8 mouse cellular contexts compared by ENCODE assay signal in genomic region chr2:163994654-163994976, GRCm38 (mm10). TPM values are rescaled to one million over a fixed set of nuclear protein-coding genes. Genes with fewer than 3 reads are reported as not detected.
DNase-seq lines count a peak whose midpoint lies in the region; ATAC-seq and TF ChIP-seq lines count a peak whose summit lies in the region.

Gene Ywhab, plus strand, starts transcription at chr2:163994960.

- H3K36me3 ChIP-seq in C2C12 (ENCODE audit: control insufficient read depth, insufficient read depth) = peaks cover 22% of the 10 kb centered on the region
- peaks cover 9% of the 10 kb centered on the region for H3K36me3 ChIP-seq in heart, postnatal 0 days (replicated peaks; ENCODE audit: control insufficient read depth, insufficient read depth, low read length)
- H3K36me3 ChIP-seq in myocyte (ENCODE audit: control insufficient read depth, insufficient read depth) = peaks cover 5% of the 10 kb centered on the region

- peak; percentile 89 for DNase-seq in cerebellum, adult 11 months
- no peak for DNase-seq in cerebellum, postnatal 25 days
- DNase-seq in heart, postnatal 0 days (ENCODE audit: low spot score) = peak; percentile 98
- no peak for DNase-seq in left cerebral cortex, postnatal 25 days (ENCODE audit: low spot score in 2 of 2)
- no peak for DNase-seq in right cerebral cortex, postnatal 36 days (ENCODE audit: low spot score in 2 of 2)

- no peaks in the 10 kb centered on the region for H3K9me3 ChIP-seq in heart, postnatal 0 days (replicated peaks; ENCODE audit: control insufficient read depth, low read length)

- WGBS in heart, postnatal 0 days = 0% methylated on average over 13 of the region's 14 CpGs

- intact Hi-C loops in left cerebral cortex, postnatal 25 days (cut with DNase I) = loop anchor here (2.0 kb wide), 2 partner anchors 76 kb away; partner anchors contain the start of genes Rims4, Stk4 and Tomm34

- peak; percentile 84 for TF ChIP-seq POLR2A in embryonic fibroblast, embryonic 13.5 days (IDR thresholded peaks at IDR 0.05; ENCODE audit: low read depth, low read length)
- no peak for TF ChIP-seq POLR2A in myocyte (IDR thresholded peaks at IDR 0.05; ENCODE audit: insufficient read length, low read depth)

- H3ac ChIP-seq in C2C12 (ENCODE audit: control insufficient read depth, insufficient read length, low read depth) = peak within 1 kb of the TSS; percentile 96
- H3ac ChIP-seq in myocyte (ENCODE audit: control insufficient read depth, insufficient read length) = peak within 1 kb of the TSS; percentile 84

- peak within 1 kb of the TSS; percentile 84 for H3K4me3 ChIP-seq in C2C12 (ENCODE audit: insufficient read depth, poor library complexity, severe bottlenecking)
- H3K4me3 ChIP-seq in embryonic fibroblast, embryonic 13.5 days (ENCODE audit: insufficient read depth, low read length) = peak within 1 kb of the TSS; percentile 79
- peak within 1 kb of the TSS; percentile 94 for H3K4me3 ChIP-seq in heart, postnatal 0 days (ENCODE audit: low read depth, low read length)
- H3K4me3 ChIP-seq in myocyte = peak within 1 kb of the TSS; percentile 78

- peak within 1 kb of the TSS; percentile 97 for H3K9ac ChIP-seq in heart, postnatal 0 days (replicated peaks; ENCODE audit: low read depth, low read length)

- ATAC-seq in heart, postnatal 0 days (ENCODE audit: insufficient read depth, low read depth) = no peak

- H3K4me1 ChIP-seq in embryonic fibroblast, embryonic 13.5 days (ENCODE audit: control insufficient read depth, insufficient read depth, low read length) = peaks cover 7% of the 10 kb centered on the region; the same call in 1 of the 2 replicates
- peaks cover 20% of the 10 kb centered on the region for H3K4me1 ChIP-seq in heart, postnatal 0 days (ENCODE audit: control insufficient read depth, insufficient read depth)

- H3K27ac ChIP-seq in embryonic fibroblast, embryonic 13.5 days (ENCODE audit: insufficient read depth, low read length) = peak within 1 kb of the TSS; percentile 87
- peak within 1 kb of the TSS; percentile 98 for H3K27ac ChIP-seq in heart, postnatal 0 days (ENCODE audit: low read depth)

- TF ChIP-seq CTCF in C2C12 (IDR thresholded peaks at IDR 0.05; ENCODE audit: control insufficient read depth, insufficient read depth, insufficient read length) = no peak
- TF ChIP-seq CTCF in embryonic fibroblast, embryonic 13.5 days (IDR thresholded peaks at IDR 0.05; ENCODE audit: borderline replicate concordance, insufficient read depth, low read length) = no peak
- no peak for TF ChIP-seq CTCF in heart, postnatal 0 days (IDR thresholded peaks at IDR 0.05; ENCODE audit: low read depth)

- no peak for TF ChIP-seq EP300 in heart, postnatal 0 days (IDR thresholded peaks at IDR 0.05; ENCODE audit: low read depth)

- H3K27me3 ChIP-seq in C2C12 (ENCODE audit: control insufficient read depth, insufficient read depth, insufficient read length) (peaks cover 4% of the 10 kb centered on the region), myocyte (ENCODE audit: control insufficient read depth, insufficient read depth, insufficient read length) (peaks cover 8% of the 10 kb centered on the region)
- no peaks in the 10 kb centered on the region for H3K27me3 ChIP-seq in heart, postnatal 0 days (ENCODE audit: control insufficient read depth, insufficient read depth, low read length)

- peak within 1 kb of the TSS; percentile 95 for H3K4me2 ChIP-seq in heart, postnatal 0 days (ENCODE audit: low read depth, low read length)
- peak within 1 kb of the TSS; percentile 95 for H3K4me2 ChIP-seq in myocyte (ENCODE audit: low read depth)

- peaks cover 45% of the 10 kb centered on the region for H3K79me2 ChIP-seq in C2C12 (ENCODE audit: control insufficient read depth, insufficient read depth)
- peaks cover 42% of the 10 kb centered on the region for H3K79me2 ChIP-seq in myocyte (ENCODE audit: control insufficient read depth, insufficient read depth)

- peaks cover 43% of the 10 kb centered on the region for H3K79me3 ChIP-seq in C2C12 (ENCODE audit: low read depth)

TF ChIP-seq in C2C12, 6 proteins besides CTCF, POLR2A, EP300 and RAD21:
- no peak for TF ChIP-seq CEBPB (IDR thresholded peaks at IDR 0.05; ENCODE audit: low read depth)
- no peak for TF ChIP-seq MAX (IDR thresholded peaks at IDR 0.05)

TF ChIP-seq in myocyte, 11 proteins besides CTCF, POLR2A, EP300 and RAD21:
- no peak for TF ChIP-seq USF1 (IDR thresholded peaks at IDR 0.05; ENCODE audit: low read depth)
- no peak for TF ChIP-seq MAX (IDR thresholded peaks at IDR 0.05; ENCODE audit: low read depth)
- TF ChIP-seq MYOG (IDR thresholded peaks at IDR 0.05; ENCODE audit: control insufficient read depth in 1 of 3, insufficient read depth in 1 of 3, insufficient read length in 2 of 3, low read depth in 2 of 3) = no peak
- no peak for TF ChIP-seq REST (IDR thresholded peaks at IDR 0.05; ENCODE audit: insufficient read depth, insufficient read length)
- no peak for TF ChIP-seq TCF12 (IDR thresholded peaks at IDR 0.05; ENCODE audit: insufficient read depth, poor library complexity, severe bottlenecking)
- no peak for TF ChIP-seq MYOD1 (IDR thresholded peaks at IDR 0.05; ENCODE audit: control insufficient read depth in 1 of 3, insufficient read length in 2 of 3, low read depth in 2 of 3)
- TF ChIP-seq E2F4 (IDR thresholded peaks at IDR 0.05; ENCODE audit: insufficient read depth) = no peak
- no peak for TF ChIP-seq CEBPB (IDR thresholded peaks at IDR 0.05; ENCODE audit: insufficient read depth, poor library complexity, severe bottlenecking)
- TF ChIP-seq SRF (IDR thresholded peaks at IDR 0.05; ENCODE audit: control insufficient read depth, insufficient read length, low read depth) = no peak
- TF ChIP-seq TCF3 (IDR thresholded peaks at IDR 0.05; ENCODE audit: insufficient read length, low read depth) = no peak

RNA-seq across cellular contexts. Expression of gene Ywhab, which starts in this region (rescaled TPM):
- 114 TPM for polyA plus RNA-seq in C2C12 (2012; fragmentation: generic; extraction: Trizol)
- polyA plus RNA-seq in embryonic fibroblast, embryonic 13.5 days (2011; ENCODE audit: insufficient read length, low read depth, missing spikeins) = 208 and 218 TPM in 2 replicates
- 31.8 and 35.0 TPM in 2 replicates for total RNA-seq in heart, postnatal 0 days (2014; rRNA removed; ENCODE audit: low replicate concordance)
- polyA plus RNA-seq in heart, postnatal 0 days (2015; fragmentation: Nextera tagmentation; extraction: Ambion mirVana) = 157 and 158 TPM in 2 replicates
- 100 to 1,000 TPM; 445 to 487 TPM for total RNA-seq in left cerebral cortex, postnatal 25 days (2021)
- 118 TPM for polyA plus RNA-seq in myocyte (2012; fragmentation: generic; extraction: Trizol)

Comparison
In these comparisons a context has a peak if more than half of its experiments do, and no peak if none do; other contexts are left out.
1. RNA of gene Ywhab (total RNA-seq): 445 to 487 TPM in left cerebral cortex, postnatal 25 days; 31.8 to 35.0 TPM in heart, postnatal 0 days; every median in the first group is over 10 times any median in the second.
2. DNase-seq: peak in cerebellum, adult 11 months (single experiment) and heart, postnatal 0 days (single experiment); none in cerebellum, postnatal 25 days (0 of 2), left cerebral cortex, postnatal 25 days (0 of 2) and right cerebral cortex, postnatal 36 days (0 of 2).
3. Peak in every context shown above with its lines, with median percentiles within 50 percentile points of each other: H3K4me3 ChIP-seq.